Mouse (Mus musculus): ENCODE measurements around the gene 1700011L22Rik. TPM values are rescaled to one million over a fixed set of nuclear protein-coding genes. Genes with fewer than 3 reads are reported as not detected.

The 1700011L22Rik gene
- polyA plus RNA-seq, 1 experiment from 2014 or later, result not detected

DNA sequence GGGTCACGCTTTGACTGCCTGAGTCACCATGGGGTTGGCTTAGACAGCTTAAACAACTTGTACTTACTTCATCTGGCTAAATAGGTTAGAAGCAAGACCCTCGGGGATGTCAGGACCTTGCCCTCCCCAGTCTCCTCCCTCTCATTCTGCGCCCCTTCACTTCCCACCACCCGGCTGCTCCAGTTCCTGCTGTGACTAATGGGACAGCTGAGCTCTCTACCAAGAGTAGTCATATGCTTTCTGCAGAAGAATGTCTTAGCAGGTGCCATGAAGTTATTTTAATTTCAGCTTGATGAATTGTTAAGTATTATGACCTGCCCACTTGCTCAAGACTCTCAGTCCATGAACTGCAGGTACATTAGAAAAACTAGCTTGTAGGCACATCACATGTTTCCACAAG lies 51.9 kb downstream of the 1700011L22Rik start:
- 0 out of 2 replicates have a peak, but pooled peaks cover 2% of the 10 kb centered on the region for H3K36me3 ChIP-seq (ENCODE audit: insufficient read depth, low read length)
- no peak overlapping the region for H3K4me2 ChIP-seq (replicated peaks; ENCODE audit: low read depth, low read length)
- no peak overlapping the region for H3K4me3 ChIP-seq (ENCODE audit: low read length)
- WGBS, result 68% methylated on average over 4 of the region's 4 CpGs
- no peak for ATAC-seq (ENCODE audit: low FRiP score, low TSS enrichment)
- H3K27me3 ChIP-seq (ENCODE audit: insufficient read depth, low read length), result no peaks in the 10 kb centered on the region
- no peak overlapping the region for H3K27ac ChIP-seq (ENCODE audit: low read length)
- H3K9me3 ChIP-seq (ENCODE audit: low read length), result no peaks in the 10 kb centered on the region
- no peak overlapping the region for H3K9ac ChIP-seq (replicated peaks; ENCODE audit: low read length)
- H3K4me1 ChIP-seq (ENCODE audit: insufficient read depth, low read length), result no peaks in the 10 kb centered on the region

- H3K27ac ChIP-seq (ENCODE audit: low read length), result no peak overlapping the region
- H3K4me3 ChIP-seq (ENCODE audit: low read length), result no peak overlapping the region
- H3K4me2 ChIP-seq (replicated peaks; ENCODE audit: low read depth, low read length), result no peak overlapping the region
- H3K9ac ChIP-seq (replicated peaks; ENCODE audit: low read length), result no peak overlapping the region
- H3K4me1 ChIP-seq (ENCODE audit: insufficient read depth, low read length), result no peaks in the 10 kb centered on the region
- ATAC-seq (ENCODE audit: low FRiP score, low TSS enrichment), result no peak
- 89% methylated on average over 10 of the region's 10 CpGs for WGBS
- no peaks in the 10 kb centered on the region for H3K9me3 ChIP-seq (ENCODE audit: low read length)
- peaks cover 44% of the 10 kb centered on the region for H3K36me3 ChIP-seq (ENCODE audit: insufficient read depth, low read length)
- H3K27me3 ChIP-seq (ENCODE audit: insufficient read depth, low read length), result no peaks in the 10 kb centered on the region
Observed at GRCm38 (mm10) chr8:79190071-79190470, 58.3 kb downstream of the 1700011L22Rik start.

DNA sequence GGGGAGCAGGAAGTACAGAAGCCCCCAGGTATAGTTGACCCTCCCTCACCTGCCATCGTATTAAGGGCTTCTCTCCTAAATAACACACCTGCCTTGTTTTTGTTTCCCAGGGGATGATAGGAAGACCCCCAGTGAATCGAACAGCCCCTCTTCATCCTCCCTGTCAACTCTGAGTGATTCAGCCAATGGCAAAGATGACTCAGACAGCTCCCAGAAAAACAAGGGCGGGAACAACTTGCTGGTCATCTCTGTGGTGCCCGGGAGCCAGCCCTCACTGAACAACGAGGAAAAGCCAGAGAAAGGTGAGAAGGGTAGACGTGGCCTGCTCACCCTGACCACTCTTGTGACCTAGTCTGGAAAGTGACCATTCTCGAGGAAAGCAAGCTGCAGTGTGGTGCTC lies 62.9 kb downstream of the 1700011L22Rik start:
- Histone ChIP-seq H3K27me3 (ENCODE audit: insufficient read depth, low read length) (no peaks in the 10 kb centered on the region), H3K4me1 (ENCODE audit: insufficient read depth, low read length) (no peaks in the 10 kb centered on the region), H3K9ac (replicated peaks; ENCODE audit: low read length) (no peak overlapping the region), H3K27ac (ENCODE audit: low read length) (no peak overlapping the region), H3K9me3 (ENCODE audit: low read length) (no peaks in the 10 kb centered on the region), H3K4me2 (replicated peaks; ENCODE audit: low read depth, low read length) (no peak overlapping the region), H3K36me3 (ENCODE audit: insufficient read depth, low read length) (peaks cover 55% of the 10 kb centered on the region), H3K4me3 (ENCODE audit: low read length) (no peak overlapping the region)
- ATAC-seq (ENCODE audit: low FRiP score, low TSS enrichment), result no peak
- 81% methylated on average over 7 of the region's 7 CpGs for WGBS

- Histone ChIP-seq H3K27me3 (ENCODE audit: insufficient read depth, low read length) (no peaks in the 10 kb centered on the region), H3K9me3 (ENCODE audit: low read length) (no peaks in the 10 kb centered on the region), H3K27ac (ENCODE audit: low read length) (no peak overlapping the region), H3K9ac (replicated peaks; ENCODE audit: low read length) (no peak overlapping the region), H3K36me3 (ENCODE audit: insufficient read depth, low read length) (peaks cover 34% of the 10 kb centered on the region), H3K4me2 (replicated peaks; ENCODE audit: low read depth, low read length) (no peak overlapping the region), H3K4me1 (ENCODE audit: insufficient read depth, low read length) (0 out of 2 replicates have a peak, but pooled peaks cover 4% of the 10 kb centered on the region), H3K4me3 (ENCODE audit: low read length) (no peak overlapping the region)
- no peak for ATAC-seq (ENCODE audit: low FRiP score, low TSS enrichment)
- 91% methylated on average over 6 of the region's 6 CpGs for WGBS
Observed at GRCm38 (mm10) chr8:79179678-79180077, 68.7 kb downstream of the 1700011L22Rik start.

- H3K27ac ChIP-seq (ENCODE audit: low read length), result no peak overlapping the region
- H3K9me3 ChIP-seq (ENCODE audit: low read length), result no peaks in the 10 kb centered on the region
- no peak overlapping the region for H3K4me3 ChIP-seq (ENCODE audit: low read length)
- no peak for ATAC-seq (ENCODE audit: low FRiP score, low TSS enrichment)
- H3K9ac ChIP-seq (replicated peaks; ENCODE audit: low read length), result no peak overlapping the region
- H3K27me3 ChIP-seq (ENCODE audit: insufficient read depth, low read length), result no peaks in the 10 kb centered on the region
- WGBS, result 55% methylated on average over 4 of the region's 4 CpGs
- H3K4me2 ChIP-seq (replicated peaks; ENCODE audit: low read depth, low read length), result no peak overlapping the region
- H3K36me3 ChIP-seq (ENCODE audit: insufficient read depth, low read length), result peaks cover 18% of the 10 kb centered on the region
- peaks cover 10% of the 10 kb centered on the region for H3K4me1 ChIP-seq (ENCODE audit: insufficient read depth, low read length)
Observed at GRCm38 (mm10) chr8:79175991-79176390, 72.4 kb downstream of the 1700011L22Rik start.

DNA sequence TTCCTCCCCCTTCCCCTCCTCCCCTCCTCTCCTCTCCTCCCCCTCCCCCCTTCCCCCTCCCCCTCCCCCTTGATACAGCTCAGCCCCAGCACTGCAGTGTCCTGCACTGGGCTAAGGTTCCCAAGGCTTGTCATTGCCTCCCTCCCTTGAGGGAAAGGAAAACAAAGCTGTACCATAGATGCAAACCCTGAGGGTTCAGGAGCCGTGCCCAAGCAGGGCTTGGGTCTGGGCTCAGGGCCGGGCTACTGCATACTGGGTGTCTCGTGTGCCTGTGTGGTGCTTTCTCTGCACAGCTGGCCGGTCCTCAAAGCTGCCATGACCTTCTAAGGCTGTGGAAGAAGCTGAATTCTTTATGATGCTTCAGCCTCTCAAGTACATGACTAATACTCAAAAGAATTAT lies 74.8 kb downstream of the 1700011L22Rik start:
- H3K9ac ChIP-seq (replicated peaks; ENCODE audit: low read length), result no peak overlapping the region
- H3K4me2 ChIP-seq (replicated peaks; ENCODE audit: low read depth, low read length), result no peak overlapping the region
- no peaks in the 10 kb centered on the region for H3K9me3 ChIP-seq (ENCODE audit: low read length)
- H3K4me1 ChIP-seq (ENCODE audit: insufficient read depth, low read length), result peaks cover 10% of the 10 kb centered on the region
- H3K36me3 ChIP-seq (ENCODE audit: insufficient read depth, low read length), result peaks cover 3% of the 10 kb centered on the region
- H3K4me3 ChIP-seq (ENCODE audit: low read length), result no peak overlapping the region
- no peak overlapping the region for H3K27ac ChIP-seq (ENCODE audit: low read length)
- WGBS, result 44% methylated on average over 4 of the region's 4 CpGs
- 0 out of 2 replicates have a peak, but pooled peaks have one; percentile 21 for ATAC-seq (ENCODE audit: low FRiP score, low TSS enrichment)
- no peaks in the 10 kb centered on the region for H3K27me3 ChIP-seq (ENCODE audit: insufficient read depth, low read length)

- no peak overlapping the region for H3K4me3 ChIP-seq (ENCODE audit: low read length)
- H3K4me2 ChIP-seq (replicated peaks; ENCODE audit: low read depth, low read length), result no peak overlapping the region
- no peak overlapping the region for H3K9ac ChIP-seq (replicated peaks; ENCODE audit: low read length)
- no peak for ATAC-seq (ENCODE audit: low FRiP score, low TSS enrichment)
- H3K27ac ChIP-seq (ENCODE audit: low read length), result no peak overlapping the region
- H3K4me1 ChIP-seq (ENCODE audit: insufficient read depth, low read length), result peaks cover 10% of the 10 kb centered on the region
- no peaks in the 10 kb centered on the region for H3K27me3 ChIP-seq (ENCODE audit: insufficient read depth, low read length)
- H3K9me3 ChIP-seq (ENCODE audit: low read length), result no peaks in the 10 kb centered on the region
- 78% methylated on average over 3 of the region's 3 CpGs for WGBS
- no peaks in the 10 kb centered on the region; the same call in 1 of the 2 replicates for H3K36me3 ChIP-seq (ENCODE audit: insufficient read depth, low read length)
Observed at GRCm38 (mm10) chr8:79165276-79165675, 83.1 kb downstream of the 1700011L22Rik start.

DNA sequence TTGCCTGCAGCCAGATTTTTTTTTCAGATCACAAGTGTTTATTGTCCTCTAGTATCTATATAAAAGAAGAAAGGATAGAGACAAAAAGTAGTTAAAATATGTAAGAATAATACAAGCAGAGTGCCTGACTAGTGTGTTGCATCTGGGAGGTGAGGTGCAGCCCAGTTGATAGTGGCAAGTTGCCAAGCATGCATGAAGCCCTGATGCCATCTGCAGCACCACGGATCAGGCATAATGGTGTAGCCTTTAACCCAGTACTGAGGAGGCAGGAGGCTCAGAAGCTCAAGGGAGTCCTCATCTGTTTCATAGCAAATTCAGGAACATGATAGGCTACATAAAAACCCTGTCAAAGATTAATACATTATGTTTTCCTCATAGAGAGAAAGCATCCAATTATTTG lies 84.0 kb downstream of the 1700011L22Rik start:
- Histone ChIP-seq H3K9ac (replicated peaks; ENCODE audit: low read length) (no peak overlapping the region), H3K4me3 (ENCODE audit: low read length) (no peak overlapping the region), H3K27me3 (ENCODE audit: insufficient read depth, low read length) (no peaks in the 10 kb centered on the region), H3K9me3 (ENCODE audit: low read length) (no peaks in the 10 kb centered on the region), H3K4me2 (replicated peaks; ENCODE audit: low read depth, low read length) (no peak overlapping the region), H3K36me3 (ENCODE audit: insufficient read depth, low read length) (no peaks in the 10 kb centered on the region; the same call in 1 of the 2 replicates), H3K27ac (ENCODE audit: low read length) (no peak overlapping the region), H3K4me1 (ENCODE audit: insufficient read depth, low read length) (peaks cover 19% of the 10 kb centered on the region)
- ATAC-seq (ENCODE audit: low FRiP score, low TSS enrichment), result no peak
- 50% methylated on average over 1 of the region's 1 CpGs for WGBS

- peak; percentile 86 for ATAC-seq (ENCODE audit: low FRiP score, low TSS enrichment)
- Histone ChIP-seq H3K4me3 (ENCODE audit: low read length) (no peak overlapping the region), H3K4me1 (ENCODE audit: insufficient read depth, low read length) (peaks cover 22% of the 10 kb centered on the region), H3K9me3 (ENCODE audit: low read length) (no peaks in the 10 kb centered on the region), H3K27ac (ENCODE audit: low read length) (peak overlapping the region; percentile 66), H3K9ac (replicated peaks; ENCODE audit: low read length) (no peak overlapping the region), H3K27me3 (ENCODE audit: insufficient read depth, low read length) (no peaks in the 10 kb centered on the region), H3K36me3 (ENCODE audit: insufficient read depth, low read length) (no peaks in the 10 kb centered on the region; the same call in 1 of the 2 replicates), H3K4me2 (replicated peaks; ENCODE audit: low read depth, low read length) (no peak overlapping the region)
- WGBS, result 36% methylated on average over 10 of the region's 10 CpGs
Observed at GRCm38 (mm10) chr8:79162533-79163308, 85.6 kb downstream of the 1700011L22Rik start.

DNA sequence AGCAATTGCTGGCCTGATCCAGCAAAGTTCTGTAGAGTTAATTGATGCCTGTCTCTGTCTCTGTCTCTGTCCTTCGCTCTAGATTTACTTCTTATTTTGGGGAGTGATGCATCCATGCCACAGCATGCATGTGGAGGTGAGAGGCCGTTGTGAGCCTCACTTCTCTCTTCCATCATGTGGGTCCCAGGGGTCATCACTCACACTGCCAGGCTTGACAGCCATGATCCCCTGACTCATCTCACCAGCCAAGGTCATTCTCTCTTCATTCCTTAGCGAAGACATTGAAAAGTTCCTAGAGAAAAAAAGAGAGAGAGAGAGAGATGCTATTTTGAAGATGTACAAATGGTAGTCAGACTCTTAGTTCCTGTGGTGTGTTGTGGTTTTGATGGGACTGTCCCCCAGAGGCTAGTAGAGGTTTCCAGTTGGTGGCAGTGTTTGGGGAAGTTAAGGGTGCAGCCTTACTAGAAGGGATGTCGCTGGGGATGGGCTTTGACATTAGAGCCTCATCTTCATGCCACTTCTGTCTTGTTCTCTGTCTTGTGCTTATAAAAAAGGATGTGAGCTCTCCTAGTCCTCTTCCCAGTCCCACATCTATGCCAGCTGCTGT lies 87.1 kb downstream of the 1700011L22Rik start:
- Histone ChIP-seq H3K4me1 (ENCODE audit: insufficient read depth, low read length) (peaks cover 22% of the 10 kb centered on the region), H3K9me3 (ENCODE audit: low read length) (no peaks in the 10 kb centered on the region), H3K9ac (replicated peaks; ENCODE audit: low read length) (no peak overlapping the region), H3K4me2 (replicated peaks; ENCODE audit: low read depth, low read length) (no peak overlapping the region), H3K4me3 (ENCODE audit: low read length) (no peak overlapping the region), H3K27me3 (ENCODE audit: insufficient read depth, low read length) (no peaks in the 10 kb centered on the region), H3K27ac (ENCODE audit: low read length) (no peak overlapping the region), H3K36me3 (ENCODE audit: insufficient read depth, low read length) (peaks cover 5% of the 10 kb centered on the region)
- 82% methylated on average over 4 of the region's 4 CpGs for WGBS
- no peak for ATAC-seq (ENCODE audit: low FRiP score, low TSS enrichment)
